Mouse (Mus musculus) CH12.LX (cell line): Measurements from ENCODE around the gene Klhl35.

ENCODE experiments used
- CTCF ChIP-seq, 2 experiments: IDR thresholded peaks in 1 of 2; conservative IDR thresholded peaks in 1 of 2; 2 replicates each; pipeline ENCODE4 v1.5.1; 2011 to 2012; ENCODE audit warnings: low read depth in 2 of 2, low read length in 2 of 2, improper control_type of control experiment in 1 of 2, inconsistent platforms in 1 of 2, mild to moderate bottlenecking in 1 of 2, moderate library complexity in 1 of 2
- EP300 ChIP-seq: IDR thresholded peaks from 2 replicates; pipeline ENCODE4 v1.6.1; 2011; ENCODE audit warnings: low read length, improper control_type of control experiment
- HCFC1 ChIP-seq: IDR thresholded peaks from 2 replicates; pipeline ENCODE4 v1.6.1; 2012; ENCODE audit warnings: low read depth, mild to moderate bottlenecking, inconsistent platforms, low read length, improper control_type of control experiment
- POLR2A ChIP-seq: IDR thresholded peaks from 2 replicates; pipeline ENCODE4 v1.6.1; 2011; ENCODE audit warnings: low read depth, mild to moderate bottlenecking, improper control_type of control experiment, low read length
- POLR2AphosphoS2 ChIP-seq: IDR thresholded peaks from 2 replicates; pipeline ENCODE4 v1.6.1; 2011; ENCODE audit warnings: low read depth, low read length, improper control_type of control experiment
- TBP ChIP-seq: conservative IDR thresholded peaks from 2 replicates; pipeline ENCODE4 v1.6.1; 2011; ENCODE audit warnings: low read depth, low read length, improper control_type of control experiment
- TCF12 ChIP-seq: IDR thresholded peaks from 2 replicates; pipeline ENCODE4 v1.6.1; 2014; ENCODE audit warnings: low read depth, mild to moderate bottlenecking, inconsistent platforms, low read length, improper control_type of control experiment
- USF1 ChIP-seq: IDR thresholded peaks from 2 replicates; pipeline ENCODE4 v1.6.1; 2014; ENCODE audit warnings: low read depth, mild to moderate bottlenecking, inconsistent platforms, low read length, improper control_type of control experiment

- TF ChIP-seq CTCF (conservative IDR thresholded peaks at IDR 0.05 in 1 of 2, IDR thresholded peaks at IDR 0.05 in 1 of 2; ENCODE audit: low read depth in 2 of 2, low read length in 2 of 2) (no peak), EP300 (no peak), TCF12 (no peak), POLR2A (no peak), TBP (no peak), POLR2AphosphoS2 (no peak), HCFC1 (no peak), USF1 (no peak)
These were observed 2.7 kb upstream of the Klhl35 start for GRCm38 (mm10) chr7:99463120-99463519.
